Mouse (Mus musculus) MEL (cell line): Measurements from ENCODE around the gene Fbxo17. TPM values are rescaled to one million over a fixed set of nuclear protein-coding genes. Genes with fewer than 3 reads are reported as not detected.

Experiments
- DNase-seq: peaks from one replicate; pipeline ENCODE4 v3.0.0; 2011; ENCODE audit warnings: low read depth, low spot score
- H3K27ac ChIP-seq: 2 replicates; pipeline ENCODE4 v1.5.1; 2012; ENCODE audit warnings: low read depth, mild to moderate bottlenecking, control low read depth, low read length, moderate library complexity; ENCODE audit not compliant: control insufficient read depth
- H3K27me3 ChIP-seq, 2 experiments: fragments of 150-350 bp in 1 of 2; sonication (generic) in 1 of 2; 2 replicates each; pipeline ENCODE4 v1.6.1; 2012; ENCODE audit warnings: low read length in 2 of 2, mild to moderate bottlenecking in 2 of 2, improper control_type of control experiment in 1 of 2, moderate library complexity in 1 of 2; ENCODE audit not compliant: insufficient read depth in 2 of 2, control insufficient read depth in 1 of 2
- H3K36me3 ChIP-seq, 2 experiments: 2 replicates each; pipeline ENCODE4 v1.6.1; 2012 to 2014; ENCODE audit warnings: low read length in 2 of 2, improper control_type of control experiment in 1 of 2, inconsistent platforms in 1 of 2, mild to moderate bottlenecking in 1 of 2; ENCODE audit not compliant: insufficient read depth in 2 of 2, control insufficient read depth in 1 of 2
- H3K4me1 ChIP-seq, 2 experiments: fragments of 150-350 bp in 1 of 2; sonication (generic) in 1 of 2; 2 replicates each; pipeline ENCODE4 v1.6.1; 2012; ENCODE audit warnings: low read length in 2 of 2, improper control_type of control experiment in 1 of 2, mild to moderate bottlenecking in 1 of 2; ENCODE audit not compliant: insufficient read depth in 2 of 2, control insufficient read depth in 1 of 2
- H3K4me3 ChIP-seq, 2 experiments: fragments of 150-350 bp in 1 of 2; sonication (generic) in 1 of 2; 2 replicates each; pipeline ENCODE4 v1.5.1; 2012; ENCODE audit warnings: low read depth in 2 of 2, low read length in 2 of 2, mild to moderate bottlenecking in 2 of 2, moderate library complexity in 2 of 2, control low read depth in 1 of 2, improper control_type of control experiment in 1 of 2; ENCODE audit not compliant: control insufficient read depth in 1 of 2, insufficient read depth in 1 of 2
- H3K79me2 ChIP-seq: 2 replicates; pipeline ENCODE4 v1.6.1; 2012; ENCODE audit warnings: mild to moderate bottlenecking, low read length, moderate library complexity; ENCODE audit not compliant: control insufficient read depth, poor library complexity, insufficient read depth
- H3K9ac ChIP-seq: 2 replicates; pipeline ENCODE4 v1.6.1; 2012; ENCODE audit warnings: low read depth, mild to moderate bottlenecking, control low read depth, low read length, moderate library complexity; ENCODE audit not compliant: control insufficient read depth, poor library complexity, severe bottlenecking
- H3K9me3 ChIP-seq: fragments of 150-350 bp; sonication (generic); replicated peaks from 2 replicates; pipeline ENCODE4 v1.6.1; 2012; ENCODE audit warnings: mild to moderate bottlenecking, low read length, improper control_type of control experiment, moderate library complexity; ENCODE audit not compliant: insufficient read depth
- BHLHE40 ChIP-seq: IDR thresholded peaks from 2 replicates; pipeline ENCODE4 v1.6.1; 2012; ENCODE audit warnings: low read depth, mild to moderate bottlenecking, inconsistent platforms, low read length, improper control_type of control experiment, borderline replicate concordance
- CHD1 ChIP-seq: IDR thresholded peaks from 2 replicates; pipeline ENCODE4 v1.6.1; 2012; ENCODE audit warnings: low read depth, mild to moderate bottlenecking, inconsistent platforms, low read length, improper control_type of control experiment
- CHD2 ChIP-seq: IDR thresholded peaks from 2 replicates; pipeline ENCODE4 v1.6.1; 2011; ENCODE audit warnings: low read length, improper control_type of control experiment
- CTCF ChIP-seq, 3 experiments: IDR thresholded peaks in 2 of 3; conservative IDR thresholded peaks in 1 of 3; 2 replicates each; pipeline ENCODE4 v1.5.1; 2011 to 2012; ENCODE audit warnings: low read length in 3 of 3, low read depth in 2 of 3, mild to moderate bottlenecking in 2 of 3, improper control_type of control experiment in 1 of 3, inconsistent platforms in 1 of 3, mixed read lengths in 1 of 3, moderate library complexity in 1 of 3; ENCODE audit not compliant: control insufficient read depth in 1 of 3, insufficient read depth in 1 of 3, poor library complexity in 1 of 3, severe bottlenecking in 1 of 3
- E2F4 ChIP-seq: IDR thresholded peaks from 2 replicates; pipeline ENCODE4 v1.6.1; 2011; ENCODE audit warnings: low read depth, low read length, improper control_type of control experiment, borderline replicate concordance
- ELF1 ChIP-seq: IDR thresholded peaks from 2 replicates; pipeline ENCODE4 v1.6.1; 2014; ENCODE audit warnings: low read depth, mild to moderate bottlenecking, inconsistent platforms, low read length, improper control_type of control experiment, moderate library complexity
- EP300 ChIP-seq, 2 experiments: IDR thresholded peaks; 2 replicates each; pipeline ENCODE4 v1.6.1; 2011; ENCODE audit warnings: improper control_type of control experiment in 2 of 2, low read length in 2 of 2, low read depth in 1 of 2, mild to moderate bottlenecking in 1 of 2
- ETS1 ChIP-seq: IDR thresholded peaks from 2 replicates; pipeline ENCODE4 v1.6.1; 2012; ENCODE audit warnings: low read depth, mild to moderate bottlenecking, inconsistent platforms, low read length, improper control_type of control experiment, moderate library complexity
- GABPA ChIP-seq: IDR thresholded peaks from 2 replicates; pipeline ENCODE4 v1.6.1; 2012; ENCODE audit warnings: low read depth, mild to moderate bottlenecking, inconsistent platforms, low read length, improper control_type of control experiment, moderate library complexity
- GATA1 ChIP-seq: IDR thresholded peaks from 2 replicates; pipeline ENCODE4 v1.6.1; 2011; ENCODE audit warnings: low read depth, low read length, improper control_type of control experiment
- HCFC1 ChIP-seq: IDR thresholded peaks from 2 replicates; pipeline ENCODE4 v1.6.1; 2012; ENCODE audit warnings: low read depth, mild to moderate bottlenecking, inconsistent platforms, low read length, improper control_type of control experiment, moderate library complexity
- JUND ChIP-seq: IDR thresholded peaks from 2 replicates; pipeline ENCODE4 v1.6.1; 2011; ENCODE audit warnings: low read depth, mild to moderate bottlenecking, improper control_type of control experiment, low read length
- KAT2A ChIP-seq: conservative IDR thresholded peaks from 2 replicates; pipeline ENCODE4 v1.6.1; 2012; ENCODE audit warnings: low read depth, low read length, improper control_type of control experiment, inconsistent platforms
- MAFK ChIP-seq: IDR thresholded peaks from 2 replicates; pipeline ENCODE4 v1.6.1; 2011; ENCODE audit warnings: low read depth, mild to moderate bottlenecking, low read length, improper control_type of control experiment, borderline replicate concordance
- MAX ChIP-seq: IDR thresholded peaks from 2 replicates; pipeline ENCODE4 v1.6.1; 2011; ENCODE audit warnings: low read length, improper control_type of control experiment
- MEF2A ChIP-seq: IDR thresholded peaks from 2 replicates; pipeline ENCODE4 v1.6.1; 2014; ENCODE audit warnings: low read depth, mild to moderate bottlenecking, inconsistent platforms, low read length, improper control_type of control experiment; ENCODE audit not compliant: poor library complexity, insufficient replicate concordance, severe bottlenecking; ENCODE audit errors: extremely low read depth
- MXI1 ChIP-seq: IDR thresholded peaks from 2 replicates; pipeline ENCODE4 v1.6.1; 2011; ENCODE audit warnings: mild to moderate bottlenecking, low read depth, low read length, improper control_type of control experiment
- MYB ChIP-seq: IDR thresholded peaks from 2 replicates; pipeline ENCODE4 v1.6.1; 2011; ENCODE audit warnings: mild to moderate bottlenecking, low read depth, low read length, improper control_type of control experiment
- MYC ChIP-seq: IDR thresholded peaks from 2 replicates; pipeline ENCODE4 v1.6.1; 2011; ENCODE audit warnings: low read depth, mild to moderate bottlenecking, low read length, improper control_type of control experiment, moderate library complexity
- NELFE ChIP-seq: IDR thresholded peaks from 2 replicates; pipeline ENCODE4 v1.6.1; 2011; ENCODE audit warnings: low read depth, low read length, improper control_type of control experiment
- NRF1 ChIP-seq: IDR thresholded peaks from 2 replicates; pipeline ENCODE4 v1.6.1; 2014; ENCODE audit warnings: low read depth, mild to moderate bottlenecking, inconsistent platforms, low read length, improper control_type of control experiment, moderate library complexity; ENCODE audit not compliant: poor library complexity, insufficient read depth, severe bottlenecking
- POLR2A ChIP-seq, 2 experiments: IDR thresholded peaks; 2 replicates each; pipeline ENCODE4 v1.6.1; 2011 to 2012; ENCODE audit warnings: low read length in 2 of 2, mild to moderate bottlenecking in 2 of 2, control low read depth in 1 of 2, improper control_type of control experiment in 1 of 2, low read depth in 1 of 2, moderate library complexity in 1 of 2; ENCODE audit not compliant: control insufficient read depth in 1 of 2, insufficient read depth in 1 of 2, poor library complexity in 1 of 2
- POLR2AphosphoS2 ChIP-seq: IDR thresholded peaks from 2 replicates; pipeline ENCODE4 v1.6.1; 2011; ENCODE audit warnings: low read length, improper control_type of control experiment
- POLR2AphosphoS5 ChIP-seq: IDR thresholded peaks from 2 replicates; pipeline ENCODE4 v1.6.1; 2012; ENCODE audit warnings: low read depth, borderline replicate concordance, mild to moderate bottlenecking, inconsistent platforms, low read length, moderate library complexity, mixed read lengths
- RAD21 ChIP-seq: IDR thresholded peaks from 2 replicates; pipeline ENCODE4 v1.6.1; 2011; ENCODE audit warnings: mild to moderate bottlenecking, low read depth, low read length, improper control_type of control experiment
- RCOR1 ChIP-seq: IDR thresholded peaks from 2 replicates; pipeline ENCODE4 v1.6.1; 2012; ENCODE audit warnings: low read depth, mild to moderate bottlenecking, inconsistent platforms, low read length, improper control_type of control experiment
- SIN3A ChIP-seq: IDR thresholded peaks from 2 replicates; pipeline ENCODE4 v1.6.1; 2012; ENCODE audit warnings: low read length, improper control_type of control experiment, inconsistent platforms
- SMC3 ChIP-seq: IDR thresholded peaks from 2 replicates; pipeline ENCODE4 v1.6.1; 2011; ENCODE audit warnings: low read depth, low read length, improper control_type of control experiment
- TAL1 ChIP-seq: IDR thresholded peaks from 2 replicates; pipeline ENCODE4 v1.6.1; 2012; ENCODE audit warnings: mild to moderate bottlenecking, inconsistent platforms, low read length, moderate library complexity, mixed read lengths
- TBP ChIP-seq: IDR thresholded peaks from 2 replicates; pipeline ENCODE4 v1.8.0; 2011; ENCODE audit warnings: low read depth, low read length, improper control_type of control experiment
- TCF12 ChIP-seq: IDR thresholded peaks from 2 replicates; pipeline ENCODE4 v1.6.1; 2014; ENCODE audit warnings: low read depth, mild to moderate bottlenecking, inconsistent platforms, low read length, improper control_type of control experiment, moderate library complexity
- UBTF ChIP-seq: IDR thresholded peaks from 2 replicates; pipeline ENCODE4 v1.6.1; 2012; ENCODE audit warnings: low read depth, mild to moderate bottlenecking, inconsistent platforms, low read length, improper control_type of control experiment, moderate library complexity, borderline replicate concordance; ENCODE audit not compliant: insufficient read depth
- USF1 ChIP-seq: IDR thresholded peaks from 2 replicates; pipeline ENCODE4 v1.6.1; 2014; ENCODE audit warnings: low read depth, mild to moderate bottlenecking, inconsistent platforms, low read length, improper control_type of control experiment, moderate library complexity
- USF2 ChIP-seq, 2 experiments: IDR thresholded peaks; 2 replicates each; pipeline ENCODE4 v1.6.1; 2011 to 2012; ENCODE audit warnings: improper control_type of control experiment in 2 of 2, low read length in 2 of 2, borderline replicate concordance in 1 of 2, inconsistent platforms in 1 of 2, low read depth in 1 of 2, mild to moderate bottlenecking in 1 of 2; ENCODE audit not compliant: insufficient read depth in 1 of 2
- ZC3H11A ChIP-seq: IDR thresholded peaks from 2 replicates; pipeline ENCODE4 v1.6.1; 2012; ENCODE audit warnings: low read depth, mild to moderate bottlenecking, inconsistent platforms, low read length, improper control_type of control experiment
- ZKSCAN1 ChIP-seq: IDR thresholded peaks from 2 replicates; pipeline ENCODE4 v1.6.1; 2012; ENCODE audit warnings: low read depth, mild to moderate bottlenecking, inconsistent platforms, low read length, improper control_type of control experiment, moderate library complexity
- ZMIZ1 ChIP-seq: IDR thresholded peaks from 2 replicates; pipeline ENCODE4 v1.6.1; 2012; ENCODE audit warnings: low read depth, mild to moderate bottlenecking, inconsistent platforms, low read length, improper control_type of control experiment, moderate library complexity
- ZNF384 ChIP-seq: IDR thresholded peaks from 2 replicates; pipeline ENCODE4 v1.6.1; 2012; ENCODE audit warnings: low read depth, mild to moderate bottlenecking, inconsistent platforms, low read length, improper control_type of control experiment
- polyA plus RNA-seq, 2 experiments: library from polyadenylated mRNA; stranded (reverse) in 1 of 2; unstranded in 1 of 2; fragments of >175 nt in 1 of 2; fragments of >200 nt in 1 of 2; gene quantifications; 2 replicates each; pipeline versions ENCODE4 v1.2.1 to v1.2.4; 2012; ENCODE audit warnings: low replicate concordance in 2 of 2, low read depth in 1 of 2; ENCODE audit not compliant: insufficient read length in 2 of 2, insufficient read depth in 1 of 2, missing spikeins in 1 of 2
- total RNA-seq: library from RNA; depleted of rRNA; stranded (reverse); fragments of 300-350 nt; gene quantifications from 2 replicates; pipeline ENCODE4 v1.2.3, GENCODE M21; 2012

Gene Fbxo17
- total and polyA plus RNA-seq, 3 experiments = 0.43 TPM; not detected in 2

DNA sequence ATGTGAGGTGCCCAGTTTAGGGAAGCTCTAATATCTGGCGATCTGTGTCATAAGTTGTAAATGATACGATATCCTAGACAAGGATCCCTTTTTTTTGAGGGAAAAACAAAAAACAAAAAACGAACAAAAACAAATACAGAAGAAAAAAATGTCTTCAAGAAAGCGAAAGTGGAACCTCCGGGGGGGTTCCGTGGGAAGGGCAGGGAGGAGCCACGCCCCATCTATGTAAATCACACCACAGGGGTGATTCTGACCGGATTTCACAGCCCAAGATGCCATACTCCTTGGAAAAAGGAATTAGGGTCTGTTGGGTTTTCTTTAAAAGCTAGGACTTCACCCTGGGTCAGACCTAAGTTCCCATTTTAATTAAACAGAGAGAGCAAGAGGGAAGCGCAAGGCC, 41.6 kb upstream of the Fbxo17 start:
- Histone ChIP-seq H3K79me2 (no peaks in the 10 kb centered on the region), H3K9ac (peak overlapping the region; percentile 57), H3K4me1 (peaks cover 0 to 9% of the 10 kb centered on the region in 2 experiments; a peak in 3 of 4 replicates), H3K27ac (no peak overlapping the region), H3K27me3 (no peaks in the 10 kb centered on the region; a peak in 1 of 4 replicates), H3K4me3 (peak overlapping the region; percentile 62 to 99), H3K36me3 (peaks cover 0 to 2% of the 10 kb centered on the region in 2 experiments; a peak in 1 of 4 replicates), H3K9me3 (no peaks in the 10 kb centered on the region)
- DNase-seq = peak; percentile 76
- TF ChIP-seq SIN3A (no peak; the same call in 1 of the 2 replicates), ZNF384 (peak; percentile 50; the same call in 1 of the 2 replicates), USF1 (no peak), ZKSCAN1 (no peak), RAD21 (no peak), KAT2A (no peak), ZMIZ1 (no peak), NRF1 (no peak), ETS1 (peak; percentile 63; the same call in 1 of the 2 replicates), MYC (0 out of 2 replicates have a peak, but pooled peaks have one; percentile 21), RCOR1 (no peak), TAL1 (no peak), ZC3H11A (no peak), SMC3 (no peak), USF2 (IDR thresholded peaks at IDR 0.05; ENCODE audit: borderline replicate concordance in 1 of 2, insufficient read depth in 1 of 2, low read depth in 1 of 2, low read length in 2 of 2) (no peak), EP300 (IDR thresholded peaks at IDR 0.05; ENCODE audit: low read depth in 1 of 2, low read length in 2 of 2) (no peak), MAFK (no peak), E2F4 (no peak), BHLHE40 (no peak), JUND (no peak), CTCF (IDR thresholded peaks at IDR 0.05 in 2 of 3, conservative IDR thresholded peaks at IDR 0.05 in 1 of 3; ENCODE audit: control insufficient read depth in 1 of 3, insufficient read depth in 1 of 3, low read depth in 2 of 3, low read length in 3 of 3, poor library complexity in 1 of 3, severe bottlenecking in 1 of 3) (no peak), POLR2AphosphoS2 (no peak), TCF12 (no peak), GABPA (no peak), POLR2A (IDR thresholded peaks at IDR 0.05; ENCODE audit: control insufficient read depth in 1 of 2, insufficient read depth in 1 of 2, low read depth in 1 of 2, low read length in 2 of 2, poor library complexity in 1 of 2) (no peak), CHD2 (no peak), MYB (no peak), POLR2AphosphoS5 (no peak), MEF2A (no peak), UBTF (no peak), GATA1 (0 out of 2 replicates have a peak, but pooled peaks have one; percentile 11), CHD1 (peak; percentile 65; the same call in 1 of the 2 replicates), HCFC1 (peak; percentile 53; the same call in 1 of the 2 replicates), TBP (no peak), MAX (no peak), ELF1 (no peak), NELFE (no peak), MXI1 (no peak)
